Mouse (Mus musculus): ENCODE data around the gene Car6. TPM values are rescaled to one million over a fixed set of nuclear protein-coding genes. Genes with fewer than 3 reads are reported as not detected.

Car6 gene
- polyA plus RNA-seq, 1 experiment from 2014 or later = not detected

- H3K9me3 ChIP-seq (ENCODE audit: control insufficient read depth, low read length) = no peaks in the 10 kb centered on the region
- H3K9ac ChIP-seq (ENCODE audit: low read length) = 0 out of 2 replicates have a peak overlapping the region, but pooled peaks have one; percentile 12
- peaks cover 35% of the 10 kb centered on the region for H3K36me3 ChIP-seq (ENCODE audit: control insufficient read depth, insufficient read depth, low read length)
- peak overlapping the region; percentile 75 for H3K4me3 ChIP-seq (ENCODE audit: low read length)
- H3K4me1 ChIP-seq (replicated peaks; ENCODE audit: control insufficient read depth, insufficient read depth, low read length) = peaks cover 28% of the 10 kb centered on the region
- no peak for ATAC-seq (ENCODE audit: low read depth)
- WGBS = 24% methylated on average over 6 of the region's 6 CpGs
- H3K27me3 ChIP-seq (ENCODE audit: control insufficient read depth, insufficient read depth, low read depth, low read length) = no peaks in the 10 kb centered on the region
- peak overlapping the region; percentile 7; the same call in 1 of the 2 replicates for H3K27ac ChIP-seq (ENCODE audit: low read length)
- peak overlapping the region; percentile 73 for H3K4me2 ChIP-seq (ENCODE audit: low read depth, low read length)
These were observed 38.4 kb upstream of the Car6 start for GRCm38 (mm10) chr4:150239503-150239902.

DNA sequence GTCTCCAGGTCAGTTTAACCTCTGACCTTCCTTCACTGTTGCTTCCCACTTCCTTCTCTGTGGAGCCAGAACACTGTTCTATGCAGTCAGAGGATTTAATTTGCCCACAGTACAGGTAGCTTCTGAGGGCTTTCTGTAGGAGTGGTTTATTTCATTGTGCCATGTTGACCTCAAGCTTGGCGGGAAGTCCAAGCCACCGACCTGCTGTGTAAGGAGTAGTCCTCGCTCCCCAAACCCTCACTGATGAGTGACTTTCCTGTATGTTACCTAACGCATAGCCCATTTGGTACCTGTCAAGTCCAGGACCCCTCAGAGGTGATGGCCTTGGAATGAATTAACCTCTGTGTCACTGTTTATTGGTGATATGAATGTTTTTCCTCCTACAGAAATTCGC is 38.0 kb upstream of the Car6 start:
- H3K27me3 ChIP-seq (ENCODE audit: control insufficient read depth, insufficient read depth, low read depth, low read length) = no peaks in the 10 kb centered on the region
- WGBS = 29% methylated on average over 5 of the region's 5 CpGs
- H3K4me1 ChIP-seq (replicated peaks; ENCODE audit: control insufficient read depth, insufficient read depth, low read length) = peaks cover 28% of the 10 kb centered on the region
- peaks cover 31% of the 10 kb centered on the region for H3K36me3 ChIP-seq (ENCODE audit: control insufficient read depth, insufficient read depth, low read length)
- no peak for ATAC-seq (ENCODE audit: low read depth)
- peak overlapping the region; percentile 75 for H3K4me3 ChIP-seq (ENCODE audit: low read length)
- peak overlapping the region; percentile 84 for H3K9ac ChIP-seq (ENCODE audit: low read length)
- H3K4me2 ChIP-seq (ENCODE audit: low read depth, low read length) = peak overlapping the region; percentile 73
- no peaks in the 10 kb centered on the region for H3K9me3 ChIP-seq (ENCODE audit: control insufficient read depth, low read length)
- no peak overlapping the region for H3K27ac ChIP-seq (ENCODE audit: low read length)

GRCm38 (mm10) chr4:150238433-150239086 is 37.4 kb upstream of the Car6 start:
- peak overlapping the region; percentile 84 for H3K9ac ChIP-seq (ENCODE audit: low read length)
- peak overlapping the region; percentile 75 for H3K4me3 ChIP-seq (ENCODE audit: low read length)
- H3K27ac ChIP-seq (ENCODE audit: low read length) = no peak overlapping the region; the same call in 1 of the 2 replicates
- no peaks in the 10 kb centered on the region for H3K9me3 ChIP-seq (ENCODE audit: control insufficient read depth, low read length)
- peaks cover 28% of the 10 kb centered on the region for H3K4me1 ChIP-seq (replicated peaks; ENCODE audit: control insufficient read depth, insufficient read depth, low read length)
- peaks cover 26% of the 10 kb centered on the region for H3K36me3 ChIP-seq (ENCODE audit: control insufficient read depth, insufficient read depth, low read length)
- WGBS = 4% methylated on average over 3 of the region's 3 CpGs
- peak overlapping the region; percentile 73 for H3K4me2 ChIP-seq (ENCODE audit: low read depth, low read length)
- no peak for ATAC-seq (ENCODE audit: low read depth)
- H3K27me3 ChIP-seq (ENCODE audit: control insufficient read depth, insufficient read depth, low read depth, low read length) = no peaks in the 10 kb centered on the region

DNA sequence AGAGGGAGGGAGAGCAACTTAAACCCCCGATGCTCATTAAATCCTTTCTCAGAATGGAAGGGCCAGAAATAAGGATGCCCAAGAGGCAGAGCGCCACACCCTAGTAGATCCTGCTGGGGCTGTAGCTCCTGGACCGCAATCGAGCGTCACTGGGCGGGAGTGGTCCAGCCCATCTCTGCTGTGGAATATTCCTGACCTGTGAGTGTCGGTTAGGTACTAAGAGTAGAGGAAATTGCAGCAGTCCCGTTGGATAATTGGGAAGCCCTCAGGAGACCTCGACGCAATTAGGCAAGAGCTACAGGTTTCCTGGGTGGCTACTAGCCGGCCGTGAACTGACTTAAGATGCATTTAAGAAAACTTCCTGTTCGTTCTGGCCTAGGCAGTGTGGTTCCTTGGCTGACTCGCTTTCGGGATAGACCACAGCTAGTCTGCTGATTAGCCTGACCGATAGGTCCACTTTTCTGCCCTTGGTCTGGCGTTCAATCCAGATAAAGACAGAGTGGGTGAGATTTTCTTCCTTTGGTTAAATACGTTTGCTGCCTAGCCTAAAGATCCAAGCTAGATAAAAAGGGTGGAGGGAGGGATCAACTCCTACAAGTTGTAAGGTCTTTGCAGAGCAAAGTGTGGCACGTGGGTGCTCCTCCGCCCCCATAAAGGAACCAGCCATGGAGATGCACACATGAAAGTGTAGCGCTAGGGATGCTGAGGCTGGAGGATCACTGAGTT is 36.7 kb upstream of the Car6 start:
- under 1% methylated on average over 21 of the region's 21 CpGs for WGBS
- peak; percentile 36; the same call in 1 of the 2 replicates for ATAC-seq (ENCODE audit: low read depth)
- H3K4me1 ChIP-seq (replicated peaks; ENCODE audit: control insufficient read depth, insufficient read depth, low read length) = peaks cover 28% of the 10 kb centered on the region

GRCm38 (mm10) chr4:150236521-150237481 is 35.7 kb upstream of the Car6 start, which contains the start of gene Eno1:
Gene Eno1 (plus strand): TSS chr4:150236721.
- peaks cover 28% of the 10 kb centered on the region for H3K4me1 ChIP-seq (replicated peaks; ENCODE audit: control insufficient read depth, insufficient read depth, low read length)
- H3K9ac ChIP-seq (ENCODE audit: low read length) = peak within 1 kb of the TSS; percentile 84
- WGBS = under 1% methylated on average over 61 of the region's 78 CpGs
- H3K9me3 ChIP-seq (ENCODE audit: control insufficient read depth, low read length) = no peaks in the 10 kb centered on the region
- H3K4me3 ChIP-seq (ENCODE audit: low read length) = peak within 1 kb of the TSS; percentile 75
- peak within 1 kb of the TSS; percentile 99 for H3K27ac ChIP-seq (ENCODE audit: low read length)
- peak within 1 kb of the TSS; percentile 73 for H3K4me2 ChIP-seq (ENCODE audit: low read depth, low read length)
- peak; percentile 98 for ATAC-seq (ENCODE audit: low read depth)
- no peaks in the 10 kb centered on the region for H3K27me3 ChIP-seq (ENCODE audit: control insufficient read depth, insufficient read depth, low read depth, low read length)
- peaks cover 15% of the 10 kb centered on the region for H3K36me3 ChIP-seq (ENCODE audit: control insufficient read depth, insufficient read depth, low read length)

More for the DNA sequence above, 36.7 kb upstream of the Car6 start:
- Histone ChIP-seq H3K27me3 (ENCODE audit: control insufficient read depth, insufficient read depth, low read depth, low read length) (no peaks in the 10 kb centered on the region), H3K27ac (ENCODE audit: low read length) (peak overlapping the region; percentile 85), H3K9ac (ENCODE audit: low read length) (peak overlapping the region; percentile 84), H3K36me3 (ENCODE audit: control insufficient read depth, insufficient read depth, low read length) (peaks cover 23% of the 10 kb centered on the region), H3K4me3 (ENCODE audit: low read length) (peak overlapping the region; percentile 75), H3K9me3 (ENCODE audit: control insufficient read depth, low read length) (no peaks in the 10 kb centered on the region), H3K4me2 (ENCODE audit: low read depth, low read length) (peak overlapping the region; percentile 73)

DNA sequence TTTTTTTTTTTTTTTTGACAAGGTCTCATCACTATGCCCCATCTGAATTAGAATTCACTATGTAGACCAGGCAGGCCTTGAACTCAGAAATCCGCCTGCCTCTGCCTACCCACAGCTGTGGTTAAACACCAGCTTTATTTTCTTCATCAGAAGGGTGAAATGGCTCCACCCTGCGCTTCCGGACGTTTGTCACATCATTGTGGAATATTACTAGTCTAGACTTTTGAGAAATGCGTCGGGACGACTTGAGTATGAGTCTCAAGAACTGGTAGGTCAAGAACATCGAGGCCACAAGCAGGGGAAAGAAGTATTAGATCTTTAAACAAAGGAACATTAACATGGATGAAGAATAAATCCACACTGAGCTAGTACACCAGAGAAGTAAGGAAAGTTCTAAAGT is 34.9 kb upstream of the Car6 start:
- no peak for ATAC-seq (ENCODE audit: low read depth)
- Histone ChIP-seq H3K27me3 (ENCODE audit: control insufficient read depth, insufficient read depth, low read depth, low read length) (no peaks in the 10 kb centered on the region), H3K4me2 (ENCODE audit: low read depth, low read length) (peak overlapping the region; percentile 67), H3K9ac (ENCODE audit: low read length) (peak overlapping the region; percentile 82), H3K36me3 (ENCODE audit: control insufficient read depth, insufficient read depth, low read length) (peaks cover 7% of the 10 kb centered on the region), H3K9me3 (ENCODE audit: control insufficient read depth, low read length) (no peaks in the 10 kb centered on the region), H3K4me1 (replicated peaks; ENCODE audit: control insufficient read depth, insufficient read depth, low read length) (peaks cover 25% of the 10 kb centered on the region), H3K27ac (ENCODE audit: low read length) (peak overlapping the region; percentile 99), H3K4me3 (ENCODE audit: low read length) (peak overlapping the region; percentile 75)
- WGBS = 70% methylated on average over 8 of the region's 8 CpGs

GRCm38 (mm10) chr4:150235585-150235984 is 34.5 kb upstream of the Car6 start:
- no peak for ATAC-seq (ENCODE audit: low read depth)
- Histone ChIP-seq H3K27ac (ENCODE audit: low read length) (no peak overlapping the region), H3K4me1 (replicated peaks; ENCODE audit: control insufficient read depth, insufficient read depth, low read length) (peaks cover 27% of the 10 kb centered on the region), H3K36me3 (ENCODE audit: control insufficient read depth, insufficient read depth, low read length) (peaks cover 2% of the 10 kb centered on the region), H3K9me3 (ENCODE audit: control insufficient read depth, low read length) (no peaks in the 10 kb centered on the region), H3K27me3 (ENCODE audit: control insufficient read depth, insufficient read depth, low read depth, low read length) (no peaks in the 10 kb centered on the region), H3K9ac (ENCODE audit: low read length) (no peak overlapping the region), H3K4me2 (ENCODE audit: low read depth, low read length) (no peak overlapping the region), H3K4me3 (ENCODE audit: low read length) (no peak overlapping the region)
- WGBS = 74% methylated on average over 4 of the region's 4 CpGs

GRCm38 (mm10) chr4:150234599-150235327 is 33.6 kb upstream of the Car6 start:
- WGBS = 45% methylated on average over 8 of the region's 8 CpGs
- no peaks in the 10 kb centered on the region for H3K36me3 ChIP-seq (ENCODE audit: control insufficient read depth, insufficient read depth, low read length)
- ATAC-seq (ENCODE audit: low read depth) = no peak
- no peaks in the 10 kb centered on the region for H3K27me3 ChIP-seq (ENCODE audit: control insufficient read depth, insufficient read depth, low read depth, low read length)
- no peak overlapping the region for H3K9ac ChIP-seq (ENCODE audit: low read length)
- no peak overlapping the region for H3K4me3 ChIP-seq (ENCODE audit: low read length)
- peak overlapping the region; percentile 19; the same call in 1 of the 2 replicates for H3K27ac ChIP-seq (ENCODE audit: low read length)
- no peak overlapping the region for H3K4me2 ChIP-seq (ENCODE audit: low read depth, low read length)
- no peaks in the 10 kb centered on the region for H3K9me3 ChIP-seq (ENCODE audit: control insufficient read depth, low read length)
- H3K4me1 ChIP-seq (replicated peaks; ENCODE audit: control insufficient read depth, insufficient read depth, low read length) = peaks cover 26% of the 10 kb centered on the region

Measured in lung, embryonic 16.5 days (tissue).